Mouse (Mus musculus): ENCODE data around the gene Ubqln1. TPM values are rescaled to one million over a fixed set of nuclear protein-coding genes. Genes with fewer than 3 reads are reported as not detected.

Gene Ubqln1
- polyA plus RNA-seq, 1 experiment from 2014 or later, result 165 TPM

DNA sequence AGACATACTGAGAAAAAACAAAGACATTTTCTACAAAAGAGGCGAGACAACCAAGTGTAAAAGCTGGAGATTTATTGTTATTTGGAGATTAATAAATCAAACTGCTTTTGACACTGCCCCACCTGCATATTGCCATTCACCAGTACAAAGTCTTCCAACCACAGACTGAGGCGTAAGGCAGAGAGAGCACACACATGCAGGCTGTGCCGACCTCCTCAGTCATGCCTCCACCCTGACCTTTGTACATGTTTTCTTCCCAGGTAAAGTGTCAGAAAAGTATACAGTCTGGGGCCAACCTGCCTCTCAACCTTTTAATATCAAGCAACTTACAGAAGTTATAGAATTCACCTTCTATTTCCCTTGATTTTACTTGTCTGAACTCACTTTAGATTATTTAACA lies 39.3 kb downstream of the Ubqln1 start:
- ATAC-seq (ENCODE audit: low FRiP score, low read depth), result no peak

GRCm38 (mm10) chr13:58168119-58168518 lies 47.3 kb downstream of the Ubqln1 start:
- H3K4me2 ChIP-seq (replicated peaks), result no peak overlapping the region
- no peak overlapping the region for H3K9ac ChIP-seq (replicated peaks)
- H3K36me3 ChIP-seq, result peaks cover 37% of the 10 kb centered on the region
- no peaks in the 10 kb centered on the region for H3K27me3 ChIP-seq
- no peak for ATAC-seq (ENCODE audit: low FRiP score, low read depth)
- H3K4me3 ChIP-seq, result no peak overlapping the region
- no peak overlapping the region; the same call in 1 of the 2 replicates for H3K27ac ChIP-seq (replicated peaks)
- no peaks in the 10 kb centered on the region for H3K4me1 ChIP-seq
- H3K9me3 ChIP-seq, result no peaks in the 10 kb centered on the region

More for the DNA sequence above, 39.3 kb downstream of the Ubqln1 start:
- WGBS, result 93% methylated on average over 3 of the region's 3 CpGs
- H3K9me3 ChIP-seq, result no peaks in the 10 kb centered on the region
- no peaks in the 10 kb centered on the region for H3K27me3 ChIP-seq
- H3K9ac ChIP-seq (replicated peaks), result no peak overlapping the region
- H3K4me3 ChIP-seq, result no peak overlapping the region
- H3K36me3 ChIP-seq, result peaks cover 68% of the 10 kb centered on the region
- H3K27ac ChIP-seq (replicated peaks), result no peak overlapping the region
- no peak overlapping the region for H3K4me2 ChIP-seq (replicated peaks)
- H3K4me1 ChIP-seq, result no peaks in the 10 kb centered on the region

- H3K27me3 ChIP-seq, result no peaks in the 10 kb centered on the region
- no peak overlapping the region for H3K4me2 ChIP-seq (replicated peaks)
- no peak for ATAC-seq (ENCODE audit: low FRiP score, low read depth)
- H3K4me1 ChIP-seq, result peaks cover 4% of the 10 kb centered on the region; the same call in 1 of the 2 replicates
- H3K9me3 ChIP-seq, result no peaks in the 10 kb centered on the region
- H3K9ac ChIP-seq (replicated peaks), result no peak overlapping the region
- H3K4me3 ChIP-seq, result no peak overlapping the region
- H3K36me3 ChIP-seq, result peaks cover 46% of the 10 kb centered on the region
- 95% methylated on average over 12 of the region's 12 CpGs for WGBS
- no peak overlapping the region for H3K27ac ChIP-seq (replicated peaks)
Observed at GRCm38 (mm10) chr13:58163343-58163742, 52.1 kb downstream of the Ubqln1 start.

- Histone ChIP-seq H3K9me3 (no peaks in the 10 kb centered on the region), H3K27ac (replicated peaks) (no peak overlapping the region), H3K9ac (replicated peaks) (no peak overlapping the region), H3K4me2 (replicated peaks) (no peak overlapping the region), H3K36me3 (peaks cover 41% of the 10 kb centered on the region), H3K27me3 (no peaks in the 10 kb centered on the region), H3K4me3 (no peak overlapping the region), H3K4me1 (peaks cover 16% of the 10 kb centered on the region)
- WGBS, result 95% methylated on average over 15 of the region's 15 CpGs
- no peak for ATAC-seq (ENCODE audit: low FRiP score, low read depth)
Observed at GRCm38 (mm10) chr13:58160761-58161160, 54.7 kb downstream of the Ubqln1 start.

DNA sequence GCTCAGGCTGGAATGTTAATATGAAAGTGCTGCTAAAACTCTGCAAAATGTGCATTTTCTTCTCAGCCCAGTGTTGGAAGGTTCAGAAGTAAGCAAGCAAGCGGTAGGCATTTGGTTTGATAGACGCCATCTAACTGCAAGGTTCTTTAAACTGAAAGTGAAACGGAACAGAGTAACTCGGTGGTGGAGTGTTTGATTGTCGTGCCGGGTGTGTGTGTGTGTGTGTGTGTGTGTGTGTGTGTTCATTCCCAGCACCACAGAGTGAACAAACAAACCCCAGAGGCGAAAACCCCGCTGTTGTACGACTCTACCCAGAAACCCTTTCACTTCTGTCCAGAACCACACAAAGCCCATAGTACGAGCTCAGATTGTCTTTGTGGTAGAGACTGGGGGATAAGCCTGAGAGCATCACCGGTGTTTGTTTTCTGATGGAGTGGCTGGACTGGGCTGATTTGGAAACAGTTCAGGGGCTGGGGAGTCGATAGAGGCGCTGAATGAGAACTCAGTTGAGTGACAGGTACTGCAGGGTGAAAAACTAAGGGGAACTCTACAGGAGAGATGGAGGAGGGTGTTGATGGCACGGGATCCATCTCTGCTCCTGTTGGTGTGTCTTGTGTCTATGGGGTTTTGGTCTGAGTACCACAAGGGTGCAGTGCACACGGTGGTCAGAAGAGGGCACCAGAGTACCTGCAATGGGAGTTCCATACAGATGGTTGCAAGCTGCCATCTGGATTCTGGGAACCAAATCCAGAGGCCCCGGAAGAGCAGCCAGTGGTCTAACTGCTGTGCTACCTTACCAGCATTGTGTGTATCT lies 57.1 kb downstream of the Ubqln1 start:
- H3K36me3 ChIP-seq, result peaks cover 30% of the 10 kb centered on the region
- 7% methylated on average over 16 of the region's 16 CpGs for WGBS
- no peaks in the 10 kb centered on the region for H3K9me3 ChIP-seq
- H3K27me3 ChIP-seq, result no peaks in the 10 kb centered on the region
- peak overlapping the region; percentile 95 for H3K4me2 ChIP-seq (replicated peaks)
- peak overlapping the region; percentile 86 for H3K4me3 ChIP-seq
- peaks cover 16% of the 10 kb centered on the region for H3K4me1 ChIP-seq
- 0 out of 2 replicates have a peak overlapping the region, but pooled peaks have one; percentile 30 for H3K27ac ChIP-seq (replicated peaks)
- peak overlapping the region; percentile 80 for H3K9ac ChIP-seq (replicated peaks)
- peak; percentile 47 for ATAC-seq (ENCODE audit: low FRiP score, low read depth)

- Histone ChIP-seq H3K9me3 (no peaks in the 10 kb centered on the region), H3K9ac (replicated peaks) (peak within 1 kb of the TSS; percentile 80), H3K4me1 (peaks cover 16% of the 10 kb centered on the region), H3K4me2 (replicated peaks) (peak within 1 kb of the TSS; percentile 95), H3K4me3 (peak within 1 kb of the TSS; percentile 86), H3K27me3 (no peaks in the 10 kb centered on the region), H3K36me3 (peaks cover 24% of the 10 kb centered on the region), H3K27ac (replicated peaks) (0 out of 2 replicates have a peak within 1 kb of the TSS, but pooled peaks have one; percentile 39)
- WGBS, result under 1% methylated on average over 30 of the region's 30 CpGs
- peak; percentile 83 for ATAC-seq (ENCODE audit: low FRiP score, low read depth)
Observed at GRCm38 (mm10) chr13:58157447-58158098, 57.9 kb downstream of the Ubqln1 start, which contains the start of gene Idnk. Gene Idnk, plus strand, starts transcription at chr13:58157649.

GRCm38 (mm10) chr13:58157036-58157435 lies 58.4 kb downstream of the Ubqln1 start:
- Histone ChIP-seq H3K4me3 (peak overlapping the region; percentile 86), H3K9me3 (no peaks in the 10 kb centered on the region), H3K4me1 (peaks cover 16% of the 10 kb centered on the region), H3K4me2 (replicated peaks) (peak overlapping the region; percentile 95), H3K27ac (replicated peaks) (no peak overlapping the region), H3K27me3 (no peaks in the 10 kb centered on the region), H3K9ac (replicated peaks) (peak overlapping the region; percentile 80), H3K36me3 (peaks cover 20% of the 10 kb centered on the region)
- 29% methylated on average over 8 of the region's 8 CpGs for WGBS
- ATAC-seq (ENCODE audit: low FRiP score, low read depth), result no peak

DNA sequence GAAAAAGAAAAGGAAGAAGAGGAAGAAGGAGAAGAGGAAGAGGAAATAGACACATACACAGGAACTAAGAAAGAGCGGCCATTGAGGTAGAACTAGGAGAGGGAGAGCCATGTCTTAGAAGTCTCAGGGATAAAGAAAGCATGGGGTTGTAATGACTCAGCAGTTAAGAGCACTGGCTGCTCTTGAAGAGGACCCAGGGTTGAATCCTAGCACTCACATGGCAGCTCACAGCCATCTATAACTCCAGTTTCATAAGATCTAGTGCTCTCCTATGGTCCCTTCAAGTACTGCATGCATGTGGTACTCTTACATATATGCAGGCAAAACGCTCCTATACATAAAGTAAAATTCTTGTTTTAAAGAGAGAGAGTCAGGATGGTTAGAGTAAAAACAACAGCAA lies 59.4 kb downstream of the Ubqln1 start:
- Histone ChIP-seq H3K36me3 (peaks cover 13% of the 10 kb centered on the region), H3K4me1 (peaks cover 16% of the 10 kb centered on the region), H3K4me3 (no peak overlapping the region), H3K9me3 (no peaks in the 10 kb centered on the region), H3K4me2 (replicated peaks) (no peak overlapping the region), H3K27ac (replicated peaks) (no peak overlapping the region), H3K9ac (replicated peaks) (no peak overlapping the region), H3K27me3 (no peaks in the 10 kb centered on the region)
- ATAC-seq (ENCODE audit: low FRiP score, low read depth), result no peak
- WGBS, result 85% methylated on average over 2 of the region's 2 CpGs

- no peak overlapping the region for H3K4me3 ChIP-seq
- no peaks in the 10 kb centered on the region for H3K27me3 ChIP-seq
- no peak overlapping the region for H3K4me2 ChIP-seq (replicated peaks)
- H3K4me1 ChIP-seq, result peaks cover 8% of the 10 kb centered on the region; the same call in 1 of the 2 replicates
- H3K36me3 ChIP-seq, result no peaks in the 10 kb centered on the region
- H3K27ac ChIP-seq (replicated peaks), result no peak overlapping the region
- peaks cover 4% of the 10 kb centered on the region; the same call in 1 of the 2 replicates for H3K9me3 ChIP-seq
- ATAC-seq (ENCODE audit: low FRiP score, low read depth), result no peak
- H3K9ac ChIP-seq (replicated peaks), result no peak overlapping the region
- WGBS, result 84% methylated on average over 11 of the region's 11 CpGs
Observed at GRCm38 (mm10) chr13:58150442-58150841, 65.0 kb downstream of the Ubqln1 start.

DNA sequence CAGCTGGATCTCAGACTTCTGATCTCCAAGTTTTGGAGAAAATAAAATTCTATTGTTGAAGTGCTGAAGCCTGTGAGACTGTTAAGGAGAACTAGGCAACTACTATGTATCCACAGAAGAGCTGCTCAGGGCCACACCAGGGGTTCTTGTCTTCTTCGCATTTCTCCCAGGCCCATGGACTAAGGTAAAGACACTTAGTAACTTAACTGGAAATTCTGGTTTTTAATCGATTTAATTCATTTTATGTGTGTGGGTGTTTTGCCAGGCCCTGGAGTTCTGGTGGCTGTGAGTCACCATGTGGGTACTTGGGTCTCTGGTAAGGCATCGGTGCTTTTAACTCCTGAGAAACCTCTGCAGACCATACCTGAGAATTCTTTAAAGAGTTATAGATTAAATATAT lies 65.8 kb downstream of the Ubqln1 start:
- WGBS, result 85% methylated on average over 3 of the region's 3 CpGs
- H3K36me3 ChIP-seq, result no peaks in the 10 kb centered on the region
- H3K9ac ChIP-seq (replicated peaks), result no peak overlapping the region; the same call in 1 of the 2 replicates
- H3K9me3 ChIP-seq, result peaks cover 4% of the 10 kb centered on the region; the same call in 1 of the 2 replicates
- no peak overlapping the region for H3K4me2 ChIP-seq (replicated peaks)
- H3K27ac ChIP-seq (replicated peaks), result no peak overlapping the region
- H3K27me3 ChIP-seq, result no peaks in the 10 kb centered on the region
- H3K4me1 ChIP-seq, result peaks cover 8% of the 10 kb centered on the region; the same call in 1 of the 2 replicates
- H3K4me3 ChIP-seq, result no peak overlapping the region
- ATAC-seq (ENCODE audit: low FRiP score, low read depth), result no peak

DNA sequence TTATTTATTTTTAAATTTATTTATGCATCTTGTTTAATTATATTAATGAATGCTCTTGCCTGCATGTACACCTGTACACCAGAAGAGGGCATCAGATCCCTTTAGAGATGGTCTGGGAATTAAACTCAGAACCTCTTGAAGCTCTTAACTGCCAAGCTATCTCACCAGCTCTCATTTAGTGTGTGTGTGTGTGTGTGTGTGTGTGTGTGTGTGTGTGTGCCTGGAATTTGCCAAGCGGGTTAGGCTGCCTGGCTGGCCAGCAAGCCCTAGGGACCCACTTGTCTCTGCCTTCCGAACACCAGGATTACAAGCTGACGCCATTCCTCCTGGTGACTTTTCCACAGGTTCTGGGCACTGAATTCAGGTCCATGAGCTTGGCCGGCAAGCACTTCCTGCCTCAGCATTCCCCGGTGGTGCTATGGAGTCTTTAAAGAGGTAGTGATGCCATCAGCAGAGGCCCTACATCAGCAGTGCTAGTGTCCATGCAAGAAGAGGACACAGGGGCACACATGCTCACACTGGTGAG lies 66.4 kb downstream of the Ubqln1 start:
- Histone ChIP-seq H3K36me3 (no peaks in the 10 kb centered on the region), H3K9me3 (peaks cover 4% of the 10 kb centered on the region; the same call in 1 of the 2 replicates), H3K4me1 (peaks cover 8% of the 10 kb centered on the region; the same call in 1 of the 2 replicates), H3K4me2 (replicated peaks) (peak overlapping the region; percentile 66), H3K27me3 (no peaks in the 10 kb centered on the region), H3K9ac (replicated peaks) (no peak overlapping the region; the same call in 1 of the 2 replicates), H3K27ac (replicated peaks) (no peak overlapping the region), H3K4me3 (peak overlapping the region; percentile 41)
- 0 out of 2 replicates have a peak, but pooled peaks have one; percentile 54 for ATAC-seq (ENCODE audit: low FRiP score, low read depth)
- WGBS, result 43% methylated on average over 5 of the region's 5 CpGs

All from midbrain, embryonic 12.5 days (tissue).